Mouse (Mus musculus): ENCODE measurements around the gene Dlg4.
"Not testable (repeated sequence)": the region's sequence is repeated elsewhere in the genome, so short reads cannot be mapped to it uniquely, and the experiment has no call there.

Dlg4 gene

DNA sequence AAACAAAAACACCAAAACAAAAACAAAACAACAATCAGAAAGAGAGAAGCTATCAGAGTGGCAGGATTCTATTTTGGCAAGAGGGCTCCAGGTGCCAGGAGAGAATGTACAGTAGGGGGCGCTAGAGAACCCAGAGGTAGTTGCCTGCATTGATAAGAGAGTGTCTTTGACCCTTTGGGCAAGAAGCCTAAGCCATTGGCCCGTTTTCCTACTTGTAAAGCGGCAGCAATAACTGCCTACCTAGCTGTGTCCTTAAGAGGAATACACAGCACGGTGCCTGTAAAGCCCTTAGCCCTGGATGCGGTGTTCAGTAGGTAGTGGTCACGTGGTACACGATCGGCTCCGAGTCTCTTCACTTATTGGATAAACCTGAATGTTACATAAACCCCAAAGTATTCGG, 33.1 kb downstream of the Dlg4 start:
- DNase-seq (ENCODE audit: low spot score) = no peak

GRCm38 (mm10) chr11:70053156-70053555, 36.4 kb downstream of the Dlg4 start:
- no peak for DNase-seq (ENCODE audit: low spot score)

GRCm38 (mm10) chr11:70053898-70054570, 37.3 kb downstream of the Dlg4 start, which contains the start of gene Asgr1:
Gene Asgr1 (plus strand): TSS chr11:70054085.
- DNase-seq (ENCODE audit: low spot score) = no peak

DNA sequence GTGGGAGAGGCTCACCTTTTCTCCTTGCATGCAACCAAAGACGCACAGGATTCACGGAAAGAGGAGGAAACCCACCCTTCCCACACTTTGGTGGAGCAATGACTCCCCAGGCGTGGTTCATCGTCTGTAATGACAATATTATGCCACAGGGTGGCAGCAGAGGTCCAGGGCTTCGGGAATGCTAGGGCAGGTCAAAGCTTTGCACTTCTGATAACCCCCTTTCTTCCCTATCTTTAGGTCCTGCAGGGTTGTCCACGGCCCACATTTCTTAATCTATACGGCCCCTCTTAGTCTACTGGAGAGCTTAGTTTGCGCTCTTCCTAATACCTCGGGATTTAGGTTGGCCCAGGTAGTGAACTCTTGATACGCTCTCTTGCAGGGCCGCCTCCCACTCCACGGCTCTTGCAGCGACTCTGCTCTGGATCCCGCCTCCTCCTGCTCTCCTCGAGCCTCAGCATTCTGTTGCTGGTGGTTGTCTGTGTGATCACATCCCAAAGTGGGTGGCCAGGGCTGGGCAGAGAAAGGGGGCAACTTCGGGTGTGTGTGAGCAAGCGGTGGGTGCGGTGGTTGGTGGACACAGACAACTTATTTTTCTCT, 39.0 kb downstream of the Dlg4 start:
- DNase-seq (ENCODE audit: low spot score) = peak; percentile 70

GRCm38 (mm10) chr11:70057805-70058204, 41.1 kb downstream of the Dlg4 start:
- DNase-seq (ENCODE audit: low spot score) = no peak

- no peak for DNase-seq (ENCODE audit: low spot score)
Measured at GRCm38 (mm10) chr11:70059930-70060329, 43.2 kb downstream of the Dlg4 start.

DNA sequence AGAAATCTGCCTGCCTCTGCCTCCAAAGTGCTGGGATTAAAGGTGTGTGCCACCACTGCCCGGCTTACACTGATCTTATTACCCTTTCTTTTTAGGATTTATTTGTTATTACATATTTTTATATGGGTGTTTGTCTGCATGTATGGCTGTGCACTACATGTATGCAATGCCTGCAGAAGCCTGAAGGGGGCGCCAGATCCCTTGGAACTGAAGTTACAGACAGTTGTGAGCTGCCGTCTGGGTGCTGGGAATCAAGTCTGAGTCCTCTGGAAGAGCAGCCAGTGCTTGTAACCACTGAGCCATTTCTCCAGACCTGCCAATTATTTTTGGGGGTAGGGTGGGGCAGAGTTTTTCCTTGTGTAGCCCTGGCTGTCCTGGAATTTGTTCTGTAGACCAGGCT, 46.3 kb downstream of the Dlg4 start:
- no peak for DNase-seq (ENCODE audit: low spot score)

DNA sequence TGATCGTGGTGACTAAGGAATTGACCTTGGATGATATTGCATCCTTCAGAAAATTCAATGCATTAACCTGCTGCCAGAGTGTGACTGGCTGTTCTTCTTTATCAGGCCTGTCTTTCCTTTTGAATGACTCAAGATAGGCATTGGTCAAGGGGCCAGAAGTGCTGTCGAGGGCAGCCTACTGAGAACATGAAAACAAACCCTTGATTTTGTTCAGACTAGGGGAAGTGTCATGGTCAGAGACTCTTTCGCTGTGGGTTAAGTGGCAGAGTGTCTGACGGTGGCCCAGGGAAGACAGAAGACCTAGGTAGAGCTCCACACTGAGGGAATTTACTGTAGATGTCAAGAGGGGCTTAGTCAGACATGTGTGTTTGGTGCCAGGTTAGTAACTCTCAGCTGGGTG, 50.0 kb downstream of the Dlg4 start:
- no peak for DNase-seq (ENCODE audit: low spot score)

DNA sequence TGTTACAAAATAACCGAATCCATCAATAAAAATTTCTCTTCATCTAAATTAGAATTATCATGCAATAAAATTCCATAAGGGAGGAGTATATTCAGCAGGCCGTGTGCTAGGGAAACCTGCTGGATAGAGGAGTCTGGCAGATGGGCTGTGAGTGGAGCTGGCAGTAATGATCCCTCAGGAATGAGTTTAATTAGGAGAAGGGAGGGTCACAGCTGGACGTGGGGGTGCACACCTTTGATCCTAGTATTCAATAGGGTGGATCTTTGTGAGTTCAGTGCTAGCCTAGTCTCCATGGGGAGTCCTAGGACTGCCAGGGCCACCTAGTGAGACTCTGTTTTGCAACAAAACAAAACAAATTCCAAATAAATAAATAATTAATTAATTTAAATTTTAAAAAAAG, 51.5 kb downstream of the Dlg4 start:
- DNase-seq (ENCODE audit: low spot score) = no peak

DNA sequence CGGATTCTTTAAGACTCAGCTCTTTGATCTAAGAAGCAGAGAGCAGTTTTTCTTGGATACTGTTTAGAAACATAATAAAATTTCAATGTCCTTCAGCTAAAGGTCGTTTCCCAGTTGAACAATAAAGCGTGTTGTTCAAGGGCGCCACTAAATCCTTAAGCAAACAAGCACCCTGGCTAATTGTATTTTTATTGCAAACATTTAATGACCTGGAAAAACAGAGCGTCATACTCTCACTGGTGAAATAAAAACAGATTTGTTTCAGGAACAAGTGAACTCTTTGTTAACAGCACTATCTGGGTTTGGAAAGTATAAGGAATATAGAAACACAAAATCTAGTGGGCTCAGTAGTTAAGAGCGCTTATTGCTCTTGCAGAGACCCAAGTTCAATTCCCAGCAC, 53.3 kb downstream of the Dlg4 start:
- no peak for DNase-seq (ENCODE audit: low spot score)

- DNase-seq (ENCODE audit: low spot score) = not testable (repeated sequence)
Measured at GRCm38 (mm10) chr11:70070603-70071002, 53.9 kb downstream of the Dlg4 start.

- DNase-seq (ENCODE audit: low spot score) = peak; percentile 79
Measured at GRCm38 (mm10) chr11:70074379-70075071, 57.8 kb downstream of the Dlg4 start.

GRCm38 (mm10) chr11:70075581-70075980, 58.8 kb downstream of the Dlg4 start:
- peak; percentile 26 for DNase-seq (ENCODE audit: low spot score)

GRCm38 (mm10) chr11:70077441-70077840, 60.7 kb downstream of the Dlg4 start:
- DNase-seq (ENCODE audit: low spot score) = no peak

DNA sequence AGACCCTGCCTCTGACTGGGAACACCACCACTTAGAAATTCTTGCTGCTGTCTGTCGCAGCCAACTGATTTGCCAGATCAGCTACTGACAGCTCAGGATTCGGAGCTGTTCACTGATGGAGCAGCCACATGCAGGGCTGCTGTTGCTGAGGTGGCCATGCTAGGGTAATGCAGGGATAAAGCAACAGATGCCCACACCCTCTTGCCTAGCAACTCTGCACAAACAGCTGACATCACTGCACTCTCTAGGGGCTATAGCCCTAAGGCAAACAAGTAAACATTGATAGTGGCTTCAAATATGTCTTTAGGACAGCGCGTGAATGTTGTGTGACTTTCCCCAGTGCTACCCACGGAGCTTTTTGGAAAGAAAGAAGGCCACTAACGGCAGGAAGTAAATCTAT, 62.4 kb downstream of the Dlg4 start:
- DNase-seq (ENCODE audit: low spot score) = no peak

- no peak for DNase-seq (ENCODE audit: low spot score)
Measured at GRCm38 (mm10) chr11:70079928-70080327, 63.2 kb downstream of the Dlg4 start.

GRCm38 (mm10) chr11:70080803-70081590, 64.3 kb downstream of the Dlg4 start:
- no peak for DNase-seq (ENCODE audit: low spot score)

- DNase-seq (ENCODE audit: low spot score) = no peak
Measured at GRCm38 (mm10) chr11:70084563-70084962, 67.8 kb downstream of the Dlg4 start.

- no peak for DNase-seq (ENCODE audit: low spot score)
Measured at GRCm38 (mm10) chr11:70091986-70092783, 75.4 kb downstream of the Dlg4 start, which contains the start of gene Asgr2. Gene Asgr2 (plus strand): TSS chr11:70092644.

Measured in MN1 (cell line).